ENCODE assay signal across 17 mouse cellular contexts in genomic region chr8:122704612-122705011, GRCm38 (mm10).
"Had no signal": no experiment of that assay in that cellular context is flagged by ENCODE, and none has a peak within 500 bp of the region (broad histone marks: within the 10 kb centered on the region; RNA-seq: fewer than 3 reads in every experiment).

No protein-coding gene starts in this region.

- H3K4me3 ChIP-seq: limb, embryonic 12.5 days; liver, embryonic 13.5 days; lung, embryonic 15.5 days; megakaryocyte, embryonic 14.5 days; midbrain, embryonic 12.5 days had no signal

- ATAC-seq: liver, postnatal 0 days had no signal

- H3K27me3 ChIP-seq: midbrain, embryonic 12.5 days had no signal

- H3K4me1 ChIP-seq: lung, embryonic 15.5 days had no signal

- H3K36me3 ChIP-seq: limb, embryonic 12.5 days; liver, embryonic 13.5 days; lung, embryonic 15.5 days; midbrain, embryonic 12.5 days had no signal

- H3K9me3 ChIP-seq: limb, embryonic 12.5 days; liver, embryonic 13.5 days; lung, embryonic 15.5 days; megakaryocyte, embryonic 14.5 days; midbrain, embryonic 12.5 days had no signal

- H3K9ac ChIP-seq: limb, embryonic 12.5 days; liver, embryonic 13.5 days; liver, postnatal 0 days; lung, embryonic 15.5 days; midbrain, embryonic 12.5 days had no signal

- H3K27ac ChIP-seq: kidney, postnatal 0 days; limb, embryonic 12.5 days; liver, embryonic 13.5 days; lung, embryonic 15.5 days; macrophage; stomach, postnatal 0 days had no signal

- H3K4me2 ChIP-seq: limb, embryonic 12.5 days; liver, embryonic 13.5 days; lung, embryonic 15.5 days; midbrain, embryonic 12.5 days had no signal

- DNase-seq: kidney, adult 11 months; kidney, adult 9 months; kidney, postnatal 36 days; layer of hippocampus, adult 9-11 months; liver; liver, embryonic 13.5 days; liver, postnatal 0 days; lung, postnatal 14 days; right cerebral cortex, adult 18-20 months; right cerebral cortex, postnatal 25 days had no signal
